Mouse (Mus musculus): ENCODE measurements around the gene Sugp2. TPM values are rescaled to one million over a fixed set of nuclear protein-coding genes. Genes with fewer than 3 reads are reported as not detected.

Sugp2 gene
- polyA plus RNA-seq, 1 experiment from 2014 or later = 104 TPM

DNA sequence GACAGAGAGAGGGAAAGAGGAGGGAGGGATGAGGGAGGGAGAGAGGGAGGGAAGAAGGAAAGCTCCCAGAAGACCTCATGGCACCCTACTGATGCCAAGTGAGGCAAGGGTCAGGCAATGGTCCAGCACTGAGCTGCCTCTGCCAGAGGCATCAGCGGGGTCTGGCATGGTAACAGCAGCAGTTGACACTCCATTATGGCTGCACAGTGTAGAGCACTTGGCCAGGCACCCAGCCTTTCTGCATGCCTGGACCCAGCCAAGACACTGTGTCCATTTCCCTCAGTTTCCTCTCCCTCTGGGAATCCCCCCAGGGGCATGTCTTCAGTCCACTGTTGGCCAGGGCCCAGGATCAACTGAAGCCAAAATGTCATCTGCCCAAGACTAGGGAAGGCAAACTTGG lies 17.5 kb upstream of the Sugp2 start:
- Histone ChIP-seq H3K4me2 (ENCODE audit: low read length) (no peak overlapping the region), H3K9ac (replicated peaks; ENCODE audit: low read depth, low read length) (no peak overlapping the region), H3K27me3 (replicated peaks; ENCODE audit: control insufficient read depth, insufficient read depth, low read length) (no peaks in the 10 kb centered on the region), H3K27ac (ENCODE audit: low read length) (no peak overlapping the region), H3K4me3 (replicated peaks; ENCODE audit: low read length) (no peak overlapping the region), H3K9me3 (ENCODE audit: control insufficient read depth, low read length) (no peaks in the 10 kb centered on the region), H3K4me1 (replicated peaks; ENCODE audit: control insufficient read depth, insufficient read depth, low read length) (peaks cover 10% of the 10 kb centered on the region), H3K36me3 (ENCODE audit: control insufficient read depth, insufficient read depth) (peaks cover 3% of the 10 kb centered on the region)
- ATAC-seq = no peak
- WGBS = 47% methylated on average over 1 of the region's 1 CpGs

DNA sequence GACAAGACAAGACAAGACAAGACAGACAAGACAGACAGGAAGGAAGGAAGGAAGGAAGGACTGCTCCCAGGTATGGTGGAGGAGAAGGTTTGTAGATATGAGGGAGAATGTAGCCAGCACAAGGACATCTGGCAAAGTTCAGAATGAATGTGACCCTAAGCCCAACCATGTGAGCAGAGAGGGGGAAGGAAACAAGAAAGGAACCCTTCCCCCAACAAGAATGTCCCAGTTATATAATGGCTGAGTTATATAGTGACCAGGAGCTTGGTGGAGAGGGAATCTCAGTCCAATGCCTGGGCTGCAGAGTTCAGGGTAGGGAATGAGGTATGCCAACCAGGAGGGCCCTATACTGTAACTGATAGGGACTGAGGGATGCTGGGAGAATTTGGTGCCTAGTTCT lies 16.6 kb upstream of the Sugp2 start:
- no peak for ATAC-seq
- Histone ChIP-seq H3K9me3 (ENCODE audit: control insufficient read depth, low read length) (no peaks in the 10 kb centered on the region), H3K9ac (replicated peaks; ENCODE audit: low read depth, low read length) (no peak overlapping the region), H3K27ac (ENCODE audit: low read length) (no peak overlapping the region), H3K4me1 (replicated peaks; ENCODE audit: control insufficient read depth, insufficient read depth, low read length) (peaks cover 8% of the 10 kb centered on the region), H3K4me3 (replicated peaks; ENCODE audit: low read length) (no peak overlapping the region), H3K4me2 (ENCODE audit: low read length) (no peak overlapping the region), H3K36me3 (ENCODE audit: control insufficient read depth, insufficient read depth) (peaks cover 8% of the 10 kb centered on the region), H3K27me3 (replicated peaks; ENCODE audit: control insufficient read depth, insufficient read depth, low read length) (no peaks in the 10 kb centered on the region)

DNA sequence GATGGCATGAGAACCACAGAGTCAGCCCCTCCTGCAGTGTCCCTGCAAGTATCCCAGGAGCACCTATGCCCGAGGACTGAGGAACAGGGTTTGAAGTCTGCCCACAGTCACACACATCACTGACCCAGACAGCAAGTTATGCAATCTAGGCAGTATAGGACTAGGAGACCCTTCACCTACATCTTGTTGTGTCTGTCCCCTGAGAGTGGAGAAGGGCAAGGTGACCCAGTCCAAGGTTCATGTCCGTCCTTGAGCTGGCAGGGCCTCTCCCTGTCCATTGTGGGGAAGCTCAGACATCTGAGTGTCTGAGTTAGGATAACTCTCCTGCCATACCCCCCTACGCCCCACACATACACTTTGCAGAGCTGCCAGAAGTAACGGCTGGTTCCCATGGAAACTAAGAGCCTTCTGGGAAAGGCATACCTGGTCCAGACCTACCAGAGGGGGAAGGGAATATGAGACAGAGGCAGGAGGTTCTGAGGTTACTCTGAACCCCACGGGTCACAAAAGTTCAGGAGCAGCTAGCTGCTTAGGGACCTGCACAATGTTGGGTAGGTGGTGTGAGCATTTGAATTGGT lies 14.8 kb upstream of the Sugp2 start:
- H3K9ac ChIP-seq (replicated peaks; ENCODE audit: low read depth, low read length) = no peak overlapping the region
- no peak overlapping the region for H3K27ac ChIP-seq (ENCODE audit: low read length)
- no peaks in the 10 kb centered on the region for H3K9me3 ChIP-seq (ENCODE audit: control insufficient read depth, low read length)
- peak; percentile 61 for ATAC-seq
- H3K27me3 ChIP-seq (replicated peaks; ENCODE audit: control insufficient read depth, insufficient read depth, low read length) = no peaks in the 10 kb centered on the region
- 0 out of 2 replicates have a peak, but pooled peaks cover 3% of the 10 kb centered on the region for H3K4me1 ChIP-seq (replicated peaks; ENCODE audit: control insufficient read depth, insufficient read depth, low read length)
- H3K4me3 ChIP-seq (replicated peaks; ENCODE audit: low read length) = no peak overlapping the region
- WGBS = 47% methylated on average over 5 of the region's 5 CpGs
- H3K4me2 ChIP-seq (ENCODE audit: low read length) = no peak overlapping the region
- H3K36me3 ChIP-seq (ENCODE audit: control insufficient read depth, insufficient read depth) = peaks cover 12% of the 10 kb centered on the region

DNA sequence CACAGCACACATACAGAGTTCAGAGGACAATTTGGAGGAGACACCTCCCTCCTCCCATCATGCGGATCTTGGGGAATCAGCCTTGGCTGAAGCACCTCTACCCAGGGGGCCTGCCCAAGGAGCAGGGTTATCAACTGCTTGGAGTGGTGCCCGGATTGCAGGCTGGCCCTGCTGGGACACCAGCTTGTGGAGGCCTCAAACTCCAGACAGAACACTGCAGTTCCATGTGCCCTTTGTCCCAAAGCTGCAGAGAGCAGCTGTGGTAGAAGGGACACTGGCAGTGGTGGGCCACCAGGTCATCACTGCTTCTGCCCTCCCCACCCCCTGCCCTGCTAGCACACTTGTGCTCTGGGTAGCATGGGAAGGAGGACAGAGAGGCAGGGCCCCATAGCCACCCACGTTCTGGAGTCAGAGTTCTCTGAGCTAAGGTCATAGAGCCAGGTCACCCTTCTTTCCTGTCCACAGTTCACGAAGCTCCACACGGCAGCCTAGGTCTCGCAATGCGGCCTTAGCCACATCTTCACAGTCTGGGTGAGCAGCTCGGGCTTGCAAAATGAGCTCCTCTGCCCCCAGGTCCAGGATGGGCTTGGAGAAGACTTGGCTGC lies 13.7 kb upstream of the Sugp2 start:
- Histone ChIP-seq H3K4me1 (replicated peaks; ENCODE audit: control insufficient read depth, insufficient read depth, low read length) (0 out of 2 replicates have a peak, but pooled peaks cover 3% of the 10 kb centered on the region), H3K27me3 (replicated peaks; ENCODE audit: control insufficient read depth, insufficient read depth, low read length) (no peaks in the 10 kb centered on the region), H3K4me2 (ENCODE audit: low read length) (no peak overlapping the region), H3K4me3 (replicated peaks; ENCODE audit: low read length) (no peak overlapping the region), H3K36me3 (ENCODE audit: control insufficient read depth, insufficient read depth) (peaks cover 17% of the 10 kb centered on the region), H3K9me3 (ENCODE audit: control insufficient read depth, low read length) (no peaks in the 10 kb centered on the region), H3K27ac (ENCODE audit: low read length) (no peak overlapping the region), H3K9ac (replicated peaks; ENCODE audit: low read depth, low read length) (no peak overlapping the region)
- no peak for ATAC-seq
- 79% methylated on average over 8 of the region's 8 CpGs for WGBS

DNA sequence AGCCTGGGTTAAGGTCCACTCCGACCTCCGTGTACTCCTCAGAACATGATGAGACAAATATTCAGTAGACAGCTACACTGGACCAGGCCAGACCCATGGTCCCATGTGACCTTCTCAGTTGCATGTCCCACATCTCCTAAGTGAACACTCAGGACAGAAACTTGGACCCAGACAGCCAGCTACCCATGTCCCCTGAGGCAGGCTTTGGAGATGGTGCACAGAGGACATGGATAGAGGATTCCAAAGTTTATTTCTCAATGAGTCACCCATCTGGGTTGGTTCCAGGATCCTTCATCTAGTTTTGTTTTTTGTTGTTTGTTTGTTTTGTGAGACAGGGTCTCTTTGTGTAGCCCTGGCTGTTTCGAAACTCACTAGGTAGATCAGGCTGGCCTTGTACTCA lies 13.1 kb upstream of the Sugp2 start:
- 97% methylated on average over 3 of the region's 3 CpGs for WGBS
- no peaks in the 10 kb centered on the region for H3K9me3 ChIP-seq (ENCODE audit: control insufficient read depth, low read length)
- H3K36me3 ChIP-seq (ENCODE audit: control insufficient read depth, insufficient read depth) = peaks cover 21% of the 10 kb centered on the region
- no peak overlapping the region for H3K9ac ChIP-seq (replicated peaks; ENCODE audit: low read depth, low read length)
- H3K27me3 ChIP-seq (replicated peaks; ENCODE audit: control insufficient read depth, insufficient read depth, low read length) = no peaks in the 10 kb centered on the region
- H3K4me2 ChIP-seq (ENCODE audit: low read length) = no peak overlapping the region
- no peak overlapping the region for H3K27ac ChIP-seq (ENCODE audit: low read length)
- no peak for ATAC-seq
- no peak overlapping the region for H3K4me3 ChIP-seq (replicated peaks; ENCODE audit: low read length)
- 0 out of 2 replicates have a peak, but pooled peaks cover 3% of the 10 kb centered on the region for H3K4me1 ChIP-seq (replicated peaks; ENCODE audit: control insufficient read depth, insufficient read depth, low read length)

DNA sequence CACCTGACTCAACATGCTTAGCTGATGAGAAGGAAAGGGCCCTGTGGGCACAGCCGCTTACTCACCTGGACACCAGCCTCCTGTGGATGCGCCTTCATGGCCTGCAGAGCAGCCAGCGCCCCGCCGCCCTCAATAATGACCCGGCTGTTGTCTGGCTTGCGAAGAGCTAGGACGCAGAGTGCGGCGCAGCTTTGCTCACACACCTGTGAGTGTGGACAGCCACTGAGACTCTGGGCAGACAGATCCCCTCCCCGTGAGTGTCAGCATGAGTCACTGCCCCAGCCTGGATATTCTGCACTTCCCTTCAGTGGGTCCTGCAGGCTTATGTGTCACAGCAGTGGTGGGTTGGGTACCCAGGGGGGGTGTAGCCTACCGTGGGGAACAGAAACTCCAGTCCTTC lies 12.0 kb upstream of the Sugp2 start:
- Histone ChIP-seq H3K9ac (replicated peaks; ENCODE audit: low read depth, low read length) (no peak overlapping the region), H3K4me1 (replicated peaks; ENCODE audit: control insufficient read depth, insufficient read depth, low read length) (0 out of 2 replicates have a peak, but pooled peaks cover 3% of the 10 kb centered on the region), H3K4me2 (ENCODE audit: low read length) (no peak overlapping the region), H3K27ac (ENCODE audit: low read length) (no peak overlapping the region), H3K36me3 (ENCODE audit: control insufficient read depth, insufficient read depth) (peaks cover 21% of the 10 kb centered on the region), H3K27me3 (replicated peaks; ENCODE audit: control insufficient read depth, insufficient read depth, low read length) (no peaks in the 10 kb centered on the region), H3K4me3 (replicated peaks; ENCODE audit: low read length) (no peak overlapping the region), H3K9me3 (ENCODE audit: control insufficient read depth, low read length) (no peaks in the 10 kb centered on the region)
- no peak for ATAC-seq
- WGBS = 91% methylated on average over 12 of the region's 12 CpGs

DNA sequence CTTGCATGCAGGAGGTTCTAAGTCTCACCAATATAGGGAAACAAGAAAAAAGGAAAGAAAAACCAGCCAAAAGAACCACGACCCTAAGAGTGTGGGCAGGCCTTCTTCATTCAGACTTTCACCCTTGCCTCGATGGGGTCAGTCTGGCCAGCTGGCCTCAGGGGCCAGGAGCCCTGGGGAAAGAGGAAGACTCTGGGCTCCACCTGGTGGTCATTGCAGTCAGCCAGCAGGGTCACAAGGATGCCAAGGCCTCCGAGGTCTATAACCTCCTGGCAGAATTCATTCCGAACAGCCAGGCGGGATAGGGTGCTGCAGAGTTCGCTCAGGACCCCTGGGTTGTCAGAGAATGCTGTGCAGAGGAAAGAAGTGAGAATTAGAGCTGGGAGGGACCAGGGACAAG lies 10.7 kb upstream of the Sugp2 start:
- no peak overlapping the region for H3K9ac ChIP-seq (replicated peaks; ENCODE audit: low read depth, low read length)
- 53% methylated on average over 6 of the region's 6 CpGs for WGBS

DNA sequence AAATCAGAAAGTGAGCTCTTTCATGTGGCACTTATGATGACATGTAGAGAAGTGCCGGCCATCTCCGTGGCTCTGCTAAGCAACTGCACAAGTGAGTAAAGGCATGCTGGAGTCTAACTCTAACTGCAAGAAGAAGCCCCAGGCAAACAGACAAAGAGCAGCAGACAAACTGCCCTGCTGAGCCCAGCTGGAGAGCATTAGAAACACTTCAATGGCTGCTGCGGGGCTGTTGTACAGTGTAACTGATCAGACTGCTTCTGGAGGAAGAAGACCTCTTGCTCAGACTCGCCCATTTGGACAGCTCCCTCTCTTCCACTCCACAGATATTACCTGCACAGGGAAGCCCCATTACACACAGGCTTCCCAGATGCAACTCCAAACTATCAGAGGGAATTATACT lies 6.0 kb upstream of the Sugp2 start:
- no peaks in the 10 kb centered on the region for H3K9me3 ChIP-seq (ENCODE audit: control insufficient read depth, low read length)
- ATAC-seq = no peak
- no peak overlapping the region for H3K27ac ChIP-seq (ENCODE audit: low read length)
- H3K36me3 ChIP-seq (ENCODE audit: control insufficient read depth, insufficient read depth) = peaks cover 22% of the 10 kb centered on the region
- H3K9ac ChIP-seq (replicated peaks; ENCODE audit: low read depth, low read length) = no peak overlapping the region
- no peak overlapping the region for H3K4me2 ChIP-seq (ENCODE audit: low read length)
- 38% methylated on average over 4 of the region's 4 CpGs for WGBS
- no peaks in the 10 kb centered on the region for H3K27me3 ChIP-seq (replicated peaks; ENCODE audit: control insufficient read depth, insufficient read depth, low read length)
- no peak overlapping the region for H3K4me3 ChIP-seq (replicated peaks; ENCODE audit: low read length)
- H3K4me1 ChIP-seq (replicated peaks; ENCODE audit: control insufficient read depth, insufficient read depth, low read length) = peaks cover 3% of the 10 kb centered on the region

More for the DNA sequence above, 10.7 kb upstream of the Sugp2 start:
- Histone ChIP-seq H3K4me2 (ENCODE audit: low read length) (no peak overlapping the region), H3K4me3 (replicated peaks; ENCODE audit: low read length) (no peak overlapping the region), H3K4me1 (replicated peaks; ENCODE audit: control insufficient read depth, insufficient read depth, low read length) (0 out of 2 replicates have a peak, but pooled peaks cover 3% of the 10 kb centered on the region), H3K9me3 (ENCODE audit: control insufficient read depth, low read length) (no peaks in the 10 kb centered on the region), H3K36me3 (ENCODE audit: control insufficient read depth, insufficient read depth) (peaks cover 21% of the 10 kb centered on the region), H3K27me3 (replicated peaks; ENCODE audit: control insufficient read depth, insufficient read depth, low read length) (no peaks in the 10 kb centered on the region), H3K27ac (ENCODE audit: low read length) (no peak overlapping the region)
- ATAC-seq = no peak

DNA sequence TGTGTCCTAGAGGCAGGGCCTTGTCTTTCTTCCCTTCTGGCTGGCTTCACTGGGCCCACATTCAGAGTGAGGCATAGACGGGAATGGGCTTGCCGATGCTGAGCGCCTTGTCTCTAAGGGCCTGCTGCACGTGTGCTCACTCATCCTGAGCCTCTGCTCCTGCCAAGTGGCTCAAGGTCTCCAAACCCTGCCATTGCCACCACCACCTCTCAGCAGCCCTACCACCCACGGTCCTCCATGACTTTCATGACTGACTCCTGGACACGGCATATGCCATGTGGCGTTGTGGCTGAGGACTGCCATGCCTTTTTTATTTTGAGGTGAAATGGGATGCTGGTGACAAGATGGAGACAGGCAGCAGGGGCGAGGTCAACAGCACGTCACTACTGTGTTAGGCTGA lies 3.2 kb upstream of the Sugp2 start:
- 92% methylated on average over 9 of the region's 9 CpGs for WGBS
- H3K9me3 ChIP-seq (ENCODE audit: control insufficient read depth, low read length) = no peaks in the 10 kb centered on the region
- peaks cover 12% of the 10 kb centered on the region for H3K36me3 ChIP-seq (ENCODE audit: control insufficient read depth, insufficient read depth)
- no peak overlapping the region for H3K27ac ChIP-seq (ENCODE audit: low read length)
- H3K4me3 ChIP-seq (replicated peaks; ENCODE audit: low read length) = no peak overlapping the region
- no peaks in the 10 kb centered on the region for H3K27me3 ChIP-seq (replicated peaks; ENCODE audit: control insufficient read depth, insufficient read depth, low read length)
- no peak overlapping the region for H3K4me2 ChIP-seq (ENCODE audit: low read length)
- no peak for ATAC-seq
- H3K9ac ChIP-seq (replicated peaks; ENCODE audit: low read depth, low read length) = no peak overlapping the region
- peaks cover 18% of the 10 kb centered on the region for H3K4me1 ChIP-seq (replicated peaks; ENCODE audit: control insufficient read depth, insufficient read depth, low read length)
